Mouse (Mus musculus): ENCODE data around the gene Gm8897. TPM values are rescaled to one million over a fixed set of nuclear protein-coding genes. Genes with fewer than 3 reads are reported as not detected.

The Gm8897 gene
- polyA plus RNA-seq (2012; fragmentation: generic; extraction: Trizol): not detected

GRCm38 (mm10) chr5:11416118-11416517, at the start of gene Gm8897:
Gm8897 (plus strand) TSS chr5:11416418.

Other genes with a start within 250 kb of the Gm8897 start
- not detected for gene Gm5861, start 233.3 kb upstream of the Gm8897 start, polyA plus RNA-seq (2012; fragmentation: generic; extraction: Trizol)
- gene Gm8890, start 160.4 kb upstream of the Gm8897 start, polyA plus RNA-seq (2012; fragmentation: generic; extraction: Trizol): not detected
- not detected for gene Speer1, start 74.9 kb upstream of the Gm8897 start, polyA plus RNA-seq (2012; fragmentation: generic; extraction: Trizol)
- gene Gm8906, start 86.3 kb downstream of the Gm8897 start, polyA plus RNA-seq (2012; fragmentation: generic; extraction: Trizol): not detected
- gene Gm6460, start 178.5 kb downstream of the Gm8897 start, polyA plus RNA-seq (2012; fragmentation: generic; extraction: Trizol): not detected